Comparison of ENCODE assay signal across 22 mouse cellular contexts in genomic region chr2:30936808-30937207, GRCm38 (mm10).
"Had no signal": no experiment of that assay in that cellular context is flagged by ENCODE, and none has a peak within 500 bp of the region (broad histone marks: within the 10 kb centered on the region; RNA-seq: fewer than 3 reads in every experiment).

No protein-coding gene starts in this region.

- DNase-seq: heart, postnatal 10 days; heart, postnatal 14 days; heart, postnatal 36 days; heart, postnatal 4 days; kidney, adult 11 months; kidney, adult 18-20 months; kidney, adult 2 months; kidney, adult 8-10 months; kidney, adult 9 months; kidney, postnatal 10 days; kidney, postnatal 14 days; kidney, postnatal 25 days; kidney, postnatal 36 days; kidney, postnatal 4 days; layer of hippocampus, adult 9-11 months; layer of hippocampus, postnatal 36 days had no signal

- ATAC-seq: hindbrain, embryonic 16.5 days; hindbrain, postnatal 0 days; inflammation-experienced regulatory T-cells, adult 6 months; intestine, embryonic 15.5 days; intestine, embryonic 16.5 days; intestine, postnatal 0 days had no signal
